Mouse (Mus musculus) embryonic stem cell, embryonic (primary cell): Measurements from ENCODE around the gene Mrpl22.

Experiments
- CTCF ChIA-PET, 4 experiments: fragments of 300-600 bp in 2 of 4; fragments of 350-600 bp in 2 of 4; sonication (Branson Sonifier 250); formaldehyde crosslinking; loops; one replicate each; lab custom pipeline; 2022; ENCODE audit warnings: inconsistent platforms in 2 of 4; lab: Charles Lee
- POLR2A ChIA-PET, 4 experiments: fragments of 300-600 bp in 2 of 4; fragments of 350-600 bp in 2 of 4; sonication (Branson Sonifier 250); formaldehyde crosslinking; loops; one replicate each; lab custom pipeline; 2022; ENCODE audit warnings: antibody characterized with exemption in 4 of 4, inconsistent platforms in 1 of 4; lab: Charles Lee

Mrpl22 gene

DNA sequence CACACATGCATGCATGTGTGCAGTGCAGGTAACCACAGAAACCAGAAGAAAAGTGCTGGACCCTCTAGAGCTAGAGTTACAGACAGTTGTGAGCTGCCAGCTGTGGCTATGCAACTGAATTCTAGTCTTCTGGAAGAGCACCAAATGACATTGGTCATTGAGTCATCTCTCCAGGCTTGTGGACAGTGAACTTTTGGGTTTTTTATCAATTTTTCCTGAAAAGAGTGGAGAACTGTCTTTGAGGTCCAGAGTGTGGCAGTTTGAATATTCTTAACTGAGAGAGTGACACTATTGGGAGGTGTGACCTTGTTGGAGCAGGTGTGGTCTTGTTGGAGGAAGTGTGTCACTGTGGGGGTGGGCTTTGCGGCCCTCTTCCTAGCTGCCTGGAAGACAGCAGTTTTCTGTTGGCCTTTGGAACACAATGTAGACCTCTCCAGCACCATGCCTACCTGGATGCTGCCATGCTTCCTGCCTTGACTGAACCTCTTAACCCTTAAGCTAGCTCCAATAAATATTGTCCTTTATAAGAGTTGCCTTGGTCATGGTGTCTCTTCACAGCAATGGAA, 38.9 kb downstream of the Mrpl22 start:
- ChIA-PET CTCF (interaction anchor here in 2 of 4 experiments (0.7 to 1.3 kb wide), 4 partner anchors 15 to 91 kb away, joined by 3 to 5 read pairs (median 4); no protein-coding TSS in a partner anchor), POLR2A (interaction anchor here in 3 of 4 experiments (0.5 to 3.0 kb wide), 10 partner anchors 7 to 193 kb away, joined by 3 to 6 read pairs (median 4); partner anchors contain the start of genes Zfp672 (in 2 of the 3), Igtp (in 1 of the 3), Irgm2 (in 1 of the 3) and Sh3bp5l (in 1 of the 3))

DNA sequence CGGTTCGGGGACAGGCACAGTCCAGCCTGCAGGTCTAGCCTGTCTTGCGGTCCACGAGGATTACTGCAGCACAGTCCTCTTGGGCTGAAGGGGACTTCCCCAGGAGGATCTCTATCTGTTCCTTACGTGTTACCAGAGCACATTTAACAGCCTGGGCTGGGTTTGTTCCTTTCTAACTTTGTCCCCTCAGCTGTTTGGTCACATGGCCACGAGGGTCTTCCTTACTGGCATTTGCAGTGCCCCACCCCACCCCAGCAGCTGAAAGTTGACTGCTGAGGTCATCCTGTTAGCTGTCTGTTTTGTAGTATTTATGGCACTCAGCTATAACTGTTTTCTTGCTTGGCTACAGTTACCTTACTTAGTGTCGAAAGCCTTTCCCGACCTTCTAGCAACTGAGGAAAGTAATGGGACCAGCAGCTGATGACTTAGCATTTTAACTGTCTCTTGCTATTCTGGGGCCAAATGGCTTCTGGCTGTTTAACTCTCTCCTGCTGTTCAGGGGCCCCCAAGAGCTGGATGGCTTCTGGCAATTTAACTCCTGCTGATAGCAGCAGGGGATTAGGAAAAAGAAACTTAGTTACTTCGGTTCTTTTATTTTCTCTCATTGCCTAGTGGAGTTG, 39.7 kb downstream of the Mrpl22 start:
- ChIA-PET POLR2A (interaction anchor here in 3 of 4 experiments (0.5 to 3.0 kb wide), 15 partner anchors 8 to 694 kb away, joined by 3 to 6 read pairs (median 3); partner anchors contain the start of genes Zfp672 (in 2 of the 3), Igtp (in 1 of the 3), Irgm2 (in 1 of the 3) and Sh3bp5l (in 1 of the 3)), CTCF (interaction anchor here in 2 of 4 experiments (0.7 to 1.3 kb wide), 4 partner anchors 14 to 91 kb away, joined by 3 to 5 read pairs (median 4); no protein-coding TSS in a partner anchor)

DNA sequence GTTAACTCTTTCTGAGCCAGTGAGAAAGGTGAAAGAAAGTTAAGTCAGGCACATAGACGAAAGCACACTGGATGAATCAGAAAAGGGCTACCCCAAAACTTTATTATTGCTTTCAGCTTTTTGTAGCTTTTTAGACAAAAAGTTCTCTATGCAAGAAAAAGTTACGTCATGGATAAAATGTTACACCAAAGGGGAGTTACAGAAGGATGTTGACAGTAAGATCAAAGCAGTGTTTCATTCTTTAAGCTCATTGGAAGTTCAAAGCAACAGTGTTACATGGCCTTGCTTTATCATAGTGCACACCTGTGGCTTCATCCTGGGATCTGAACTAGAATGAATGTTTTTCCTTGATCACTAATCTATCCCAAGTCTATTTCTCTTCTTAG, 40.2 kb downstream of the Mrpl22 start:
- CTCF ChIA-PET = interaction anchor here in 2 of 4 experiments (1.2 to 1.3 kb wide), 3 partner anchors 14 to 90 kb away, joined by 3 to 5 read pairs (median 4); no protein-coding TSS in a partner anchor
- POLR2A ChIA-PET = interaction anchor here in 3 of 4 experiments (0.9 to 3.0 kb wide), 11 partner anchors 10 to 195 kb away, joined by 3 to 6 read pairs (median 4); partner anchors contain the start of gene Gemin5 (in 1 of the 3)

DNA sequence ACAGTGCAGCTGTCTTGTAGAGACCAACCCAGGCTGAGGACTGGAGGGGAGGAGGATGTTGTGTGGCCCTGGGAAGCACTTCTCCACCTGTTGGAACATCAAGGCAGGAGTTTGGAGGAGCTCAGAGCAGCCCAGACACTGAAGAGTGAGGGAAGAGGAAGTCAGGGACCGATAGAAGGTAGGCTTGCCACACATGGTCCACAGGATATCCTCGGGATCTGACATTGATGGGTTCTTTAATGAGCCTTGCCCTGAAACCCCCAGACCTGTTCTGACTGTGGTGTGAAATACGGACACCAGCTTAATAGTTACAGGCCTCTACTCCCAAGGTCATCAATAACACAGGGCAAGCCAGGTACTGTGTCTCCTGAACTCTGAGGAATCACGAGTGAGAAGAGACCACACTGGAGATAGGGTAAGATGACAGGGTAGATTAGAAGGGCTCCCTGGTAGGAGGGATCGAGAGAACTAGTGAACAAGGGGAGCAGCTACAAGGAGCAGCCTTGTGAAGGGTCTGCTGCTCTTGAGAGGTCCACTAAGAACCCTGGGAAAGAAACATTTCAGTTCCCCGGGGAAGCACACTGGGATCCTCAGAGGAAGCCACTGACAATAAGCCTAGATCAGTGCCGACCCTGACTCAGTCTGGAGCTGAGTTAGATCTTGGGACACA, 42.3 kb downstream of the Mrpl22 start:
- POLR2A ChIA-PET = interaction anchor here in 2 of 4 experiments (0.6 to 2.3 kb wide), 6 partner anchors 13 to 117 kb away, joined by 3 to 11 read pairs (median 4); partner anchors contain the start of genes Gemin5 (in 1 of the 2), Sh3bp5l (in 1 of the 2) and Zfp672 (in 1 of the 2)
- CTCF ChIA-PET = interaction anchor here in 2 of 4 experiments (0.5 to 2.1 kb wide), 6 partner anchors 11 to 115 kb away, joined by 3 to 6 read pairs (median 4); no protein-coding TSS in a partner anchor

DNA sequence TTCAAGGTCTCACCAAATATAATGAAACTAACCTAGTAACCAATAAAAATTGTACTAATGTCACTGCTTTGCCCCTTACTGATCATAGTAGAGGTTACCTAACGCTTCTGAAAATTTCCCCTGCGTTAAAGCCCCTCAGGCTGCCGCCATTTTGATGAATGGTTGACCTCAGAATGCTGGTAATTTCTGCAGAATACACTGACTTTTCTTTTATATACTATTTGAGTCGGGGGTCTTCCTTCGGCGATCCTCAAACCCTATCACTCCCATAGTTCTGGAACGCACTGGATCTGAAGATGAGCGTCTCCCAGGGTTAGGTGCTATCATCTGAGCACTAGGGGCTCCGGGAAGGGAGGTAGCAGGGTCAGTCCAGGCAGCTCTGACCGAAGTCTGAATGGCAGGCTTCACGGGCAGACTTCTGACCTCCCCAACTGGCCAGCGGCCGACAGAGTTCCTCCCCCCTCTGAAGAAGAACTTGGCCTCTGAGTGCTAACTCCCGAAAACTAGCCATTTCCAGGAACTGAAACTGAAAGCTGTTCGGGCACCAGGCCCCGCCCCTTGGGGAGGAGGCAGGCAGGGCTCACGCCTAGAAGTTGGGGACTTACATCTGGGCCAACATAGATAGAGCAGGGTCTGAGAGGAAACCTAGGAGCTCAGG, 43.1 kb downstream of the Mrpl22 start:
- POLR2A ChIA-PET = interaction anchor here in 2 of 4 experiments (0.6 to 2.3 kb wide), 6 partner anchors 9 to 116 kb away, joined by 3 to 11 read pairs (median 4); partner anchors contain the start of genes Sh3bp5l (in 1 of the 2) and Zfp672 (in 1 of the 2)
- CTCF ChIA-PET = interaction anchor here in 2 of 4 experiments (1.5 to 2.1 kb wide), 3 partner anchors 11 to 87 kb away, joined by 4 to 6 read pairs (median 5); no protein-coding TSS in a partner anchor

DNA sequence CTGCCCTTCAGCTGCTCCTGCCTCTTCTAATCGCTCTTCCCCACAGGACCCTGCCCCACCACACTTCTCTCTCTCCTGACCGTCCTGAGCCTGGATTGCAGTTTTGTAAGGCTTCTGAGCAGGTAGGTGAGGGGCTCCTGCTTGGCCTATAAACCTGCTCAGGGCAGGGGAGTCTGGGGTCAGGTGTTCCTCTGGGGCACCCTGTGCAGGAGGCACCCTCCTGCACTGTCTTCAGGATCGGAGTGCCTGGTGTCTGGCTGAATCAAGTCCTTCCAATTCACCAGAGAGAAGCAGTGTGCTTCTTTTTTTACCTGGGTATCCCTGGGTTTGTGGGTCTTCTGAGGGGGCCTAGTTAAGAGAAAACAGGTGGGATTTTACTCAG, 43.6 kb downstream of the Mrpl22 start:
- ChIA-PET POLR2A (interaction anchor here in 2 of 4 experiments (1.2 to 2.3 kb wide), 4 partner anchors 9 to 16 kb away, joined by 3 to 11 read pairs (median 4); no protein-coding TSS in a partner anchor), CTCF (interaction anchor here in 2 of 4 experiments (1.5 to 2.1 kb wide), 2 partner anchors 10 to 24 kb away, joined by 4 to 5 read pairs; no protein-coding TSS in a partner anchor)

DNA sequence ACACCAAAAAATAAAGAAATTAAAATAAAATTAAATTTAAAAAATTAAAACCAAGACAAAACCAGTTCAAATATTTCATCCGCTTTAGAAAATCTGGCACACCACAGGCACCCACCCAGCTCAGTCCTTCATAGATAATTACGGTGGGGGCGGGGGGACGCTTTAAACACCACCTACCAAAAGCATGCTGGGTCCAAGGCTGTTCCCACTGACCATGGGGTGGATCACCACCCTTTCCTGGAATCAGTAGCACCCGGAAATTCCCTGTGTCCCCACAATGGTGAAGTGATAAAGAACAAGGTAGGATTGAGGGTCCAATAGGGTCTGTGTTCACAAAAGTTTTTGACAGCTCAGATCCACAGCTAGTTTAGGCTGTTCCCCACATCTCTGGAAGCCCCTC, 44.4 kb downstream of the Mrpl22 start:
- ChIA-PET POLR2A (interaction anchor here (0.6 to 1.6 kb wide), 6 partner anchors 9 to 26 kb away, joined by 3 to 5 read pairs (median 4); no protein-coding TSS in a partner anchor), CTCF (interaction anchor here in 3 of 4 experiments (0.6 to 2.1 kb wide), 3 partner anchors 9 to 200 kb away, joined by 3 to 5 read pairs (median 5); no protein-coding TSS in a partner anchor)

DNA sequence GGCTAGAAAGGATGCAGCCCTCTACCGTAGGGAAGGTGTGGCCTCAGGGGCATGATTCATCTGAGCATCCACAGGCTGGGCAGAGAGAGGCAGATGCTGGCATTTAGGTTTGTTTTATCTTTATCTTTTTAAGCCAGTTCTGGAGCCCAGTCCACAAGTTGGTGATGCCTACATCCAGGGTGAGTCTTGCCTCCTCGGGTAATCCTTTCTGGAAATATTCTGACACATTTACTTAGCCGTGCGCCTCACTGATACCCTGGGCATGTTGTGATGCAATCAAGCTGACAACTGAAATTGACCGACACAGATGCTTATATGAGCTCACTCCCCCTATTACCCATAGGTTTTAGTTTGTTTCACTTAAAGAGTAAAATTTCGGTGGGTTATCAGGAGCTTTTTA, 45.4 kb downstream of the Mrpl22 start:
- ChIA-PET CTCF (interaction anchor here in 2 of 4 experiments (1.0 to 1.2 kb wide), 2 partner anchors 8 to 22 kb away, joined by 4 read pairs; no protein-coding TSS in a partner anchor), POLR2A (interaction anchor here in 1 of 4 experiments (0.6 to 1.2 kb wide), 2 partner anchors 10 to 246 kb away, joined by 3 to 4 read pairs; no protein-coding TSS in a partner anchor)

DNA sequence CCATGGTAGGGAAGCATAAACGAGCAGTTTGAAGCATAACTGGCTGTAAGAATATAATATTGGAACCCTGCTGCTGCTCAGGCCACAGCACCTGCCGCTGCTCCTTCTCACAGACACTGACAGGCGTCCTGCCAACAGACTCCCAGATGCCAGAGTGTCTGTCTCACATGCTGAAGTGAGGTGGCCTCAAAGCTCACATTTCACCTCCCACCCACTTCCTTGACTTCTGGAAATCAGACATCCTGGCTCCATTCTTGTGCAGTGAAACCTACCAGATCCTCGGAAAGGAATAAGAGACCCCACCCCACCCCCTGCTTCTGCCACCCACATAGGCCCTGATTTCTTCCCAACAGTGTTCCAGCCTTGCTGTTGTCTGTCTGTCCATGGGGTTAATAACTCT, 52.3 kb downstream of the Mrpl22 start:
- POLR2A ChIA-PET = no interaction called here
- CTCF ChIA-PET = interaction anchor here in 1 of 4 experiments (2.5 kb wide), 1 partner anchor 15 kb away, joined by 7 read pairs; no protein-coding TSS in a partner anchor

DNA sequence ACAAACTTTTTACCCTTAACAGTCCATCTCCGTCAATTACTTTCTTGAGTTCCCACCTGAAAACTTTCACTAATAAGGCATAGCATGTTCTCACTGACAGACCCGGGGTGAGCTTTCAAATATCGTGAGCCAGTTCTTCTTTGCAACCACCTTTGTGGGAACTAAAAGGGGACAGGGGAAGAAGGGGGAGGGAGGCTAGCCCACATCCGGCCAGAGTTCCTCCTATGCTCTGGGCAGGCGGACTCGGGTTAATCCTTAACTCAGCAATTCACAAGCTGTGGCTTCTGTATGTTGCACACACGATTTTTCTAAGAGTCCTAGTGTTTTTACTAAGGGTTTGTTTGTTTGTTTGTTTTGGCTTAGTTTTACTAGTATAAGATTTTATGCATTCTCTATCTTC, 52.9 kb downstream of the Mrpl22 start:
- POLR2A ChIA-PET = interaction anchor here in 2 of 4 experiments (0.7 to 1.5 kb wide), 3 partner anchors 9 to 13 kb away, joined by 4 read pairs; no protein-coding TSS in a partner anchor
- CTCF ChIA-PET = interaction anchor here in 3 of 4 experiments (1.3 to 2.5 kb wide), 6 partner anchors 7 to 45 kb away, joined by 4 to 16 read pairs (median 8); no protein-coding TSS in a partner anchor

DNA sequence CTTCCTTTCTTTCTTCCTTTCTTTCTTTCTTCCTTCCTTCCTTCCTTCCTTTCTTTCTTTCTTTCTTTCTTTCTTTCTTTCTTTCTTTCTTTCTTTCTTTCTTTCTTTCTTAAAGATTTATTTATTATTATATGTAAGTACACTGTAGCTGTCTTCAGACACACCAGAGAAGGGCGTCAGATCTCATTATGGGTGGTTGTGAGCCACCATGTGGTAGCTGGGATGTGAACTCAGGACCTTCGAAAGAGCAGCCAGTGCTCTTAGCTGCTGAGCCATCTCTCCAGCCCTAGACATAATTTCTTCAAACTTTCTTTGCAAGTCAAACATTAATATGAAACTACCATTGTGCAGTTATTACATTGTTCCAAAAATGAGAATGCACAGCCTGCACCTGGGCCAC, 53.4 kb downstream of the Mrpl22 start:
- CTCF ChIA-PET = interaction anchor here (0.6 to 2.5 kb wide), 31 partner anchors 8 to 641 kb away, joined by 3 to 16 read pairs (median 4); partner anchors contain the start of genes Igtp (in 1 of the 4) and Irgm2 (in 1 of the 4)
- POLR2A ChIA-PET = interaction anchor here (0.6 to 1.5 kb wide), 8 partner anchors 9 to 213 kb away, joined by 3 to 4 read pairs (median 4); no protein-coding TSS in a partner anchor

DNA sequence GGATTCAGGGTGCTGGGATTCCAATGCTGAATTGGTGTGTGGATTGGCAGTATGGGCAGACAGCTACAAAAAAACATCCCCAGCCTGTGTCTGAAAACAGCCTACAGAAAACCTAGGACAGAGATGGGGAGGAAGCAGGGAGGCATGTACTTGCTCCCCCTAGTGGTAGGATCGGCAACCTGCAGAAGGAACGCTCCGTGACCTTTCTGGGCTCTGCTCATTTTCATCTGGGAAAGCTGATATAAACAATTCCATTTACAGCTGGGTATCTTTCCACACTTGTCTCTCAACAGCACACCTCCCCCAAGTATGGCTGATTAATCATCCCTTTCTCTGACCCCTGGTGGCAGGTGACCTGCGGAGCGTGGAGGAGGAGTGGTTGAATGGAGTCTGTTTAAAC, 54.2 kb downstream of the Mrpl22 start:
- POLR2A ChIA-PET = interaction anchor here in 3 of 4 experiments (0.6 to 1.5 kb wide), 6 partner anchors 10 to 162 kb away, joined by 3 to 4 read pairs (median 4); no protein-coding TSS in a partner anchor
- CTCF ChIA-PET = interaction anchor here (0.5 to 2.5 kb wide), 35 partner anchors 9 to 641 kb away, joined by 3 to 16 read pairs (median 4); partner anchors contain the start of genes Igtp (in 1 of the 4) and Irgm2 (in 1 of the 4)

DNA sequence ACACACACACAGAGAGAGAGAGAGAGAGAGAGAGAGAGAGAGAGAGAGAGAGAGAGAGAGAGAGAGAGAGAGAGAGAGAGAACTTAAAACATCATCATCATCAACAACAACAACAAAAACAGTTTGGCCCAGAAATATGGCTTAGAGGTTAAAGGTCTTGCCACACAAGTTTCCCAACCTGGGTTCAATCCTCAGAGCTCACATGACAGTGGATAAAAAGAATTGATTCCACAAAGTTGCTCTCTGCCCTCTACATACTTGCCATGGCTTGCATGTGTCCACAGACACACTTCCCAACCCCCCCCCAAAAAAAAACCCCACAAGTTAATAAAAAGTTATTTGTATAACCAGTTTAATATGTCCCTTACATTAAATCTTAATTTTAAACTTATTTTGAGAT, 55.0 kb downstream of the Mrpl22 start:
- CTCF ChIA-PET = interaction anchor here in 3 of 4 experiments (0.6 to 1.5 kb wide), 3 partner anchors 9 to 39 kb away, joined by 3 to 5 read pairs (median 5); no protein-coding TSS in a partner anchor
- POLR2A ChIA-PET = interaction anchor here in 1 of 4 experiments (1.5 kb wide), 1 partner anchor 13 kb away, joined by 4 read pairs; no protein-coding TSS in a partner anchor

DNA sequence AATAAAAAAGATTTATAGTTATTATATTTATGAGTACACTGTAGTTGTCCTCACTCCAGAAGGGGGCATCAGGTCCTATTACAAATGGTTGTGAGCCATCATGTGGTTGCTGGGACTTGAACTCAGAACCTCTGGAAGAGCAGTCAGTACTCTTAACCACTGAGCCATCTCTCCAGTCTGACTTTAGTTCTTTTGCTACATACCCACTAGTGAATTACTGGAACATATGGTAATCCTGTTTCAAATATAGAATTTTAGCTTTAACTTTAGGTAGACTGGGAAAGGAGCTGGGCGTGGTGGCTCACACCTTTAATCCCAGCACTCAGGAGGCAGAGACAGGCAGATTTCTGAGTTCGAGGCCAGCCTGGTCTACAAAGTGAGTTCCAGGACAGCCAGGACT, 56.6 kb downstream of the Mrpl22 start:
- ChIA-PET POLR2A (interaction anchor here in 1 of 4 experiments (0.6 kb wide), 1 partner anchor 1504 kb away, joined by 10 read pairs; no protein-coding TSS in a partner anchor), CTCF (interaction anchor here in 1 of 4 experiments (0.6 kb wide), 1 partner anchor 952 kb away, joined by 3 read pairs; no protein-coding TSS in a partner anchor)
